Mouse (Mus musculus) T-helper 17 cell (primary cell): ENCODE data around the gene Mrrf.

Experiments used
- in situ Hi-C, 2 experiments: fragments of 300-600 bp; cut with MboI, MseI; formaldehyde crosslinking; loops; 1 replicate in 1 of 2; 2 replicates in 1 of 2; pipeline ENCODE4 v1.15.1; 2025; ENCODE audit warnings: high pct_unique_total_duplicates in 2 of 2

Mrrf gene

DNA sequence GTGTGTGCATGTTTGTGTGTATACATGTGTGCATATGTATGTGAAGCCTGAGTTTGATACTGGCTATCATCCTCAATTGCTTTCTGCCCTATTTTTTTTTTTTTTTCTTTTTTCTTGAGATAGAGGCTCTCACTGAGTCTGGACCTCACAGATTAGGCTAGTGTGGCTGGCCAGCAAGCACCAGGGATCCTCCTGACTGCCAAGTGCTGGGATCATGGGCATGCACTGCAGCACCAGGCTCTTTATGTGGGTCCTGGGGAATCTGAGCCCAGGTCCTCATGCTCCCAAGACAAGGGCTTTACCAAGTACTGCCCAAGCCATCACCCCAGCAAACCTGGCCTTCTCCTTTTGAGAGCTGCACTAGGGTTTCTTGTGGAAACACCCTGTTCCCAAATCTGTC, 87.2 kb downstream of the Mrrf start:
- in situ Hi-C loops: no loop called here

DNA sequence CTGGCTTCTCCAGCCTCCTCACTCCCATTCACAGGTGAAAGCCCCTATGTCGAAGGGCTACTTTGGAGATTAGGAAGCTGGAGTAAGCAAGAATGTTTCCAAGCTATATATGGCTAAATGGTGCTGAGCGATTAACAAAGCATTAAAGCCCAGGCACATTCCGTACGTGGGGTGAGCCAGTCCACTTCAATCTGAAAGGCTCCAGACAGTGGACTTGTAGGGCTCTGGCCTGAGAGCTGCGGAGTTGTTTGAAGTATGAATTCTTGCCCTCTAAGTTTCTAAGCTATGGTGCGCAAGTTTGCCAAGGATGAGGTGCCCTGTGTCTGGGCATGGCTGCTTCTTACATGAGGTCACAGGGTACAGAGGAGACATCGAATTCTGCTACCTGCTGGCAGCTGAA, 88.0 kb downstream of the Mrrf start:
- in situ Hi-C loops: no loop called here

DNA sequence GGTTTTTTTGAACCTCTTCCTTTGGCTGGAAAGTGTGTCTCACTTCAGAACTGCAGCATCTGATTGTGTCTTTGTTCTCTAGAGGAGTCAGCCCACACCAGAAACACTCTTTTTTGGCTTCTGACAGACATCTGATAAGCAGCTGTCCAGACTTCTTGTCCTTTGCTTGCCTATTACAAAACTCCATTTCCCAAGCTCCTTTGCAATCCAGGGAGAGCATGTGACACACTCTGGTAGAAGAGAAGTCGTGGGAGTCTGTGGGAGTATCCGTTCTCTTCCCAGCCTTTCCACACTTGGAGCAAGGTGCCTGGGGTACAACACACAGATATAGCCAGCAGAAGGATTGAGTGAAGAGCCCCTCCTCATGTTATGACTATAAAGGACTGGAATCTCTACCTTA, 88.4 kb downstream of the Mrrf start:
- in situ Hi-C loops: no loop called here

DNA sequence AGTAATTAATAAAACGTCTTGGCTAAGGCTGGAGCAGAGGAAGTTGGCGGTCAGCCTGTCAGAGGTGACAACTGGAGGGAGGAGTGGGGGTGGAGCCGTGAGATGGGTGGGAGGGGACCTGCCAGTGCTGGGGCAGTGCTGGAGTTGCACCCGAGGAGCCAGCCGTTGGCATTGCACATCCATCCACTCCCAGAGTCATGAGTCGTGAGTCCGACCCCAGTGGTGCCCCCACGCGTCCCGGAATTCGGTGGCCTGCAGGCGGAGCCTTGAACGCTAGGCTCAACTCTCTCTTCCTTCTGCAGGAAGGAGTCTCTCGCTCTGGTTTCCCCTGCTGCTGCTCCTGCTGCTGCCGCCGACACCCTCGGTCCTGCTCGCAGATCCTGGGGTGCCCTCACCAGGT, 94.2 kb downstream of the Mrrf start, which contains the start of gene Ptgs1:
Gene Ptgs1, plus strand, starts transcription at position 61 of the 400 bp plus-strand sequence.
- in situ Hi-C loops: no loop called here

DNA sequence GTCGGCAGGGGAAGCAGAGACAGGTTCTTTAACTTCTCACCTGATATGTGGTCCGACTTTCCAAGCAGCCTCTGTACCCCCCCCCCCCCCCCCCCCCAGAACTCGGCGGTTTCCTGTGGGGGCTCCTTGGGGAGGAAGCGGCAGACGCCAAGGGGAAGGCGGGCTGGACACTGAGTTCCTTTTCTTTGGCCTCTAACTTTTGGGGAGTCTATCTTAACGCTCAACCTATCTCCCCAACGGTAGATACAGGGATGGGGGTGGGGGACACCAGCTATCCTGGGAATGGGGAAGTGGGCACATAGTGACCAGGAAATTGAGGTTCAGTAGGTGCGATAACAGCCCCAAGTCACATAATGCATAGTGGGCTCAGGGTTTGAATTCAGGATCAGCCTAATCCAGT, 94.8 kb downstream of the Mrrf start:
- in situ Hi-C loops: no loop called here

DNA sequence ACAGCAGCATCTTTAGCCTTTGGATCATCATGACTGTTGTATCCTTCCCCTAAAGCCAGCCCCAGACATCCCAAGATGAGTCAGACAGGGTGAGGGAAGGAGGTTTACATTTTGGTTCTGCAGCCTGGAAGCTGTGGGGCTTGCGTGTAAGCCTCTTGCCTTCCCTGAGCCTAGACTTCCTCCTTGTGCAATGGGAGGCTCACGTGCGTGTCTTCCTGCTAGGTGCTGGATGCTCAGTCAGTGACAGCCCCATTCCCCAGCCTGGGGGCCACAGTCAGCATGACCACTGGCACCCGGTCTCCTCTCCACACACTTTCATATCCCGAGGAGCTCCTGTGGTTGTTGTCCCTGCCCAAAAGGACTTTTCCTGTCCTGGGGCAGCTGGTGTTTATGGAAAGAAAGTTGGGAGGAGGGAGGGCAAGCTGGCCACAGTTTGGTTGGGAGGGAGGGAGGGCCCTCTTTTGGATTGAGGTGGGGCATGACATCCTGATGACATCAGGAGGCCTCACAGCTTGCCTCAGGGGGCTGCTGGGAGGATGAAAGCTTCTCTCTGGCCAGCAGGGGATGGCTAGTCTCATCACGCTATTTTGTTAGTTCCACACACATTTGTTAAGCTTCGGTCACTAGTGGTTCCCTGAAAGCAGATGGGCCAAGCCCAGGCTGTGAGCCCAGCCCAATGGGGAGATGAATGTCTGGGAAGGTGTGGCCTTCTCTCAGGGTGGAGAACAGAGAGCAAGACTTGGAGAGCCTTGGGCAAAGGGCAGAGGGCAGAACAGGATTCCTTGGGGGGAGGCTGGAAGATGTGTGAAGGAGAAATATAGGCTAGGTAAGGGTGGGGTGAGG, 98.6 kb downstream of the Mrrf start:
- in situ Hi-C loops: no loop called here

DNA sequence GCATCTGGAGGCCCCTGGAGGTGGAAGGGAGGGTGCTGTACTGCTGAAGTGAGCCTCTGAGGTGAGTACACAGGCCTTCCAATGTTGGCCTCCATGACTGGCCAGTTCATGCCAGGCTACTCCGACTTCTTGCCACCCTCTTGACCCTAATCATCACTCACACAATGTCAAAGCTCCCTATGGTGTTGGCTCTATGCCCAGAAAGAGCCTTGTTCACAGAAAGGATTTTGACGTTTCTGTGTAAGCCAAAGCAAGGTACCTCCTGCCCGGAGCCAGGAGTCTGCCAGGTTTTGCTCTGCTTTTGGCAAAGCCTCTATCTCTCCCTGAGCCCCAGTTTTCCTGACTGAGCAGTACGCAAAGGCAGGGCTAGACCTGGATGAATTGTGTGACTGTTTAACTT, 99.7 kb downstream of the Mrrf start:
- in situ Hi-C loops: no loop called here

DNA sequence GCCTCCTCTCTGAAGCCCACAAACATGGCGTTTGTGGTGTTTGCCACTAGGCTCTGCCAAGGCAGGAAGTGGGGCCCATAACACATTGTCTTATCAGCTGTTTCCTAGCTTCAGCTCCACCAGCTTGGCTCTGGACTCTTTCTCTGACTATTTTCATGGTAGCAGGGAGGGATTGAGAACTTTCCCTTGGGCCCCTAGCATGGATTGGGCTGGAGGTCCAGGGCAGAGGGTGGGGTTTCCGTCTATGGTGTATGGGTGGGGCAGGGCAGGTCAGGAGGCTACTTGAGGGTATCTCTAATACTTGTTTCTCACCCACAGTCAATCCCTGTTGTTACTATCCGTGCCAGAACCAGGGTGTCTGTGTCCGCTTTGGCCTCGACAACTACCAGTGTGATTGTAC, 100.7 kb downstream of the Mrrf start:
- in situ Hi-C loops: no loop called here

DNA sequence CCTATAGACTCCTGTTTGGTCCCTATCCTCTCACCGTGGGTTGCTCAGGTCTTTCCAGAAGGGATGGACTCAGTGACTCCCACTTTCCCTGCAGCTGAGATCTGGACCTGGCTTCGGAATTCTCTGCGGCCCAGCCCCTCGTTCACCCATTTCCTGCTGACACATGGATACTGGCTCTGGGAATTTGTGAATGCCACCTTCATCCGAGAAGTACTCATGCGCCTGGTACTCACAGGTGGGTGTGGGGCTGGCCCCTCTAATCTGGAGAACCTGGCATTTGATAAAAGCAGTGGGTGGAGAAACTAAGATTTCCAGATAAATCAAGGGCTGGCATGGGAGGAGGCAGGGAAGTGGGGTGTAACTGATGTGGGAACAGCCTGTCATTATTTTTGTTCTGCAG, 101.4 kb downstream of the Mrrf start:
- in situ Hi-C loops: no loop called here

DNA sequence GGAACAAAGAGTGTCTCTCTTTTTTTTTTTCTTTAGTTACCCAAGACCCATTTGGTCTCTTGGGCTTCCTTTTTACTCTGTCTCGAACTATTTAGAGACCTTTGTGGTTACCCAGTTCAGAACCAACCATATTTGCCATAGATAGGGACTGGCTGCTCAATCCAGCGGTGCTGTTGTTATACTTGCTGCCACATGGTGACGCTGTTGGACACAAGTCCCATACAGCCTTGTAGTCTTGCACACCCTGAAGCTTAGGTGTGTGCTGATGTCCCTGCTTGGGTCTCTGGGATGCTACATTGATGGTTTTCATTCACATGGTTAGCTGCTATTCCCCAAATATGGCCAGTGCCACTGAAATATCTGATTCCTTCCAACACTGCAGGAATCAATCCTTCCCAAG, 102.3 kb downstream of the Mrrf start:
- in situ Hi-C loops: no loop called here

DNA sequence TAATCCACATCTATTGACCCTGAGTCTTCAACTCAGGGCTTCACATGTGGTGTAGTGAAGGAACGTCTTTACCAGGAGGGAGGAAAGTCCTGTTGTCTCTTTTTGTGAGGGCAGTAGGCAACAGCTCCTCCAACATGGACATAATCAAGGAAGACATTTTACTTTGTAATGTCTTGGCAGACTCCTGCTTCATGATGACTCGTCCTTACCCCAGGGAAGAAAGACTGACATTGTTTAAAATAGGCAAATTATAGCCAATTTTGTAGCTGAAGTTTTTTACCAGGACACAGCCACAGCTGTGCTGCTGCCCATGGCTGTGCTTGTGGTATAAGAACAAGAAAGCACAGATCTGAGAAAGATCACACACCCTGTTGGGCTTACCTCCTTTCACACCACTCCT, 102.8 kb downstream of the Mrrf start:
- in situ Hi-C loops: no loop called here
